Mouse (Mus musculus) liver, postnatal 0 days (tissue): ENCODE measurements at regions not wholly inside any gene's neighbourhood (a gene's known extent, or its start where the extent isn't known, plus 50 kb on each side); places are given as distances from the start of the nearest gene placed in this dataset.

Experiments used
- ATAC-seq: fragments of 200-750 bp; cut with Nextera tagmentation; 2 replicates; pipeline ENCODE4 v1.8.0; 2017; ENCODE audit warnings: mild to moderate bottlenecking, moderate library complexity
- DNase-seq: peaks from one replicate; pipeline ENCODE4 v3.0.0-alpha.2; 2016
- H3K27ac ChIP-seq: fragments of 300-500 bp; sonication (generic); 2 replicates; pipeline ENCODE4 v1.5.1; 2014; ENCODE audit warnings: antibody characterized with exemption, moderate library complexity, mild to moderate bottlenecking, low read depth
- H3K27me3 ChIP-seq: fragments of 300-500 bp; sonication (generic); 2 replicates; pipeline ENCODE4 v1.6.1; 2014; ENCODE audit warnings: low read length, control low read depth, mixed read lengths; ENCODE audit not compliant: insufficient read depth
- H3K36me3 ChIP-seq: fragments of 300-500 bp; sonication (generic); replicated peaks from 2 replicates; pipeline ENCODE4 v1.6.1; 2014; ENCODE audit warnings: mild to moderate bottlenecking, control low read depth, low read length, moderate library complexity, mixed read lengths; ENCODE audit not compliant: insufficient read depth
- H3K4me1 ChIP-seq: fragments of 300-500 bp; sonication (generic); 2 replicates; pipeline ENCODE4 v1.6.1; 2014; ENCODE audit warnings: antibody characterized with exemption, mild to moderate bottlenecking, control low read depth; ENCODE audit not compliant: insufficient read depth
- H3K4me2 ChIP-seq: fragments of 300-500 bp; sonication (generic); 2 replicates; pipeline ENCODE4 v1.6.1; 2014; ENCODE audit warnings: low read depth, mild to moderate bottlenecking, low read length, moderate library complexity, mixed read lengths
- H3K4me3 ChIP-seq: fragments of 300-500 bp; sonication (generic); 2 replicates; pipeline ENCODE4 v1.5.1; 2014; ENCODE audit warnings: low read depth, low read length
- H3K9ac ChIP-seq: fragments of 300-500 bp; sonication (generic); replicated peaks from 2 replicates; pipeline ENCODE4 v1.6.1; 2014; ENCODE audit warnings: mild to moderate bottlenecking, moderate library complexity
- H3K9me3 ChIP-seq: fragments of 300-500 bp; sonication (generic); 2 replicates; pipeline ENCODE4 v1.6.1; 2016; ENCODE audit warnings: mild to moderate bottlenecking, control low read depth, low read length, mixed read lengths
- CTCF ChIP-seq: sonication (generic); IDR thresholded peaks from 2 replicates; pipeline ENCODE4 v1.5.1; 2016; ENCODE audit warnings: antibody characterized with exemption, low read depth
- EP300 ChIP-seq: IDR thresholded peaks from 2 replicates; pipeline ENCODE4 v1.6.1; 2016; ENCODE audit warnings: antibody characterized with exemption, low read depth, mild to moderate bottlenecking
- WGBS: fragments of 180-500 bp; shearing (Covaris S2); extraction: QIAGEN DNeasy Blood & Tissue Kit; methylation state at CpG from one replicate; pipeline ENCODE4 v1.1.7; 2014; ENCODE audit not compliant: insufficient replicate concordance; 5-methylcytosine and 5-hydroxymethylcytosine counted together

GRCm38 (mm10) chr8:126669154-126669553 is 75.4 kb upstream of the Irf2bp2 start:
- Histone ChIP-seq H3K27ac (no peak overlapping the region), H3K4me3 (no peak overlapping the region), H3K27me3 (no peaks in the 10 kb centered on the region), H3K4me2 (no peak overlapping the region), H3K4me1 (peaks cover 34% of the 10 kb centered on the region), H3K36me3 (no peaks in the 10 kb centered on the region), H3K9me3 (no peaks in the 10 kb centered on the region), H3K9ac (no peak overlapping the region)
- 71% methylated on average over 6 of the region's 6 CpGs for WGBS
- DNase-seq (no peak), ATAC-seq (no peak)
- TF ChIP-seq CTCF (no peak), EP300 (no peak)

- 84% methylated on average over 5 of the region's 5 CpGs for WGBS
- no peak for DNase-seq
- H3K27ac ChIP-seq: 0 out of 2 replicates have a peak overlapping the region, but pooled peaks have one; percentile 11
Measured at GRCm38 (mm10) chr8:126668657-126669025, 74.9 kb upstream of the Irf2bp2 start.

GRCm38 (mm10) chr8:126667721-126668656 is 74.2 kb upstream of the Irf2bp2 start:
- H3K9me3 ChIP-seq: no peaks in the 10 kb centered on the region
- H3K27me3 ChIP-seq: no peaks in the 10 kb centered on the region
- H3K4me3 ChIP-seq: no peak overlapping the region
- peak overlapping the region; percentile 94 for H3K27ac ChIP-seq
- H3K36me3 ChIP-seq: no peaks in the 10 kb centered on the region
- ATAC-seq: no peak
- no peak for TF ChIP-seq EP300
- DNase-seq: no peak
- H3K4me1 ChIP-seq: peaks cover 46% of the 10 kb centered on the region
- H3K4me2 ChIP-seq: no peak overlapping the region
- 0 out of 2 replicates have a peak overlapping the region, but pooled peaks have one; percentile 23 for H3K9ac ChIP-seq
- 71% methylated on average over 16 of the region's 16 CpGs for WGBS

More at GRCm38 (mm10) chr8:126668657-126669025, 74.9 kb upstream of the Irf2bp2 start:
- no peaks in the 10 kb centered on the region for H3K9me3 ChIP-seq
- H3K36me3 ChIP-seq: no peaks in the 10 kb centered on the region
- H3K4me3 ChIP-seq: no peak overlapping the region
- no peak for ATAC-seq
- H3K4me2 ChIP-seq: no peak overlapping the region
- no peaks in the 10 kb centered on the region for H3K27me3 ChIP-seq
- no peak overlapping the region for H3K9ac ChIP-seq
- TF ChIP-seq EP300 (no peak), CTCF (no peak)
- peaks cover 39% of the 10 kb centered on the region for H3K4me1 ChIP-seq

GRCm38 (mm10) chr8:126667086-126667720 is 73.4 kb upstream of the Irf2bp2 start:
- 62% methylated on average over 12 of the region's 12 CpGs for WGBS
- H3K36me3 ChIP-seq: no peaks in the 10 kb centered on the region
- no peaks in the 10 kb centered on the region for H3K9me3 ChIP-seq
- no peak for TF ChIP-seq CTCF
- no peak for TF ChIP-seq EP300
- no peak overlapping the region for H3K4me3 ChIP-seq
- H3K27ac ChIP-seq: peak overlapping the region; percentile 94
- DNase-seq: no peak
- no peak for ATAC-seq
- peak overlapping the region; percentile 63 for H3K4me2 ChIP-seq
- H3K9ac ChIP-seq: peak overlapping the region; percentile 64
- H3K4me1 ChIP-seq: peaks cover 54% of the 10 kb centered on the region
- no peaks in the 10 kb centered on the region for H3K27me3 ChIP-seq

GRCm38 (mm10) chr8:126666327-126667085 is 72.7 kb upstream of the Irf2bp2 start:
- Histone ChIP-seq H3K4me1 (peaks cover 60% of the 10 kb centered on the region), H3K4me3 (peak overlapping the region; percentile 17; the same call in 1 of the 2 replicates), H3K27me3 (no peaks in the 10 kb centered on the region)

More at GRCm38 (mm10) chr8:126666327-126667085, 72.7 kb upstream of the Irf2bp2 start:
- under 1% methylated on average over 15 of the region's 15 CpGs for WGBS
- Histone ChIP-seq H3K9me3 (no peaks in the 10 kb centered on the region), H3K4me2 (peak overlapping the region; percentile 63), H3K36me3 (no peaks in the 10 kb centered on the region), H3K9ac (peak overlapping the region; percentile 64), H3K27ac (peak overlapping the region; percentile 94)
- DNase-seq: peak; percentile 95
- TF ChIP-seq EP300 (peak; percentile 86), CTCF (no peak; the same call in 1 of the 2 replicates)
- peak; percentile 83 for ATAC-seq
